Mouse (Mus musculus): ENCODE results near the gene Cnot6l. TPM values are rescaled to one million over a fixed set of nuclear protein-coding genes. Genes with fewer than 3 reads are reported as not detected.

Cnot6l gene
- polyA plus RNA-seq (2014; fragmentation: Nextera tagmentation; extraction: Ambion mirVana) = 9.2 and 12.0 TPM in 2 replicates

DNA sequence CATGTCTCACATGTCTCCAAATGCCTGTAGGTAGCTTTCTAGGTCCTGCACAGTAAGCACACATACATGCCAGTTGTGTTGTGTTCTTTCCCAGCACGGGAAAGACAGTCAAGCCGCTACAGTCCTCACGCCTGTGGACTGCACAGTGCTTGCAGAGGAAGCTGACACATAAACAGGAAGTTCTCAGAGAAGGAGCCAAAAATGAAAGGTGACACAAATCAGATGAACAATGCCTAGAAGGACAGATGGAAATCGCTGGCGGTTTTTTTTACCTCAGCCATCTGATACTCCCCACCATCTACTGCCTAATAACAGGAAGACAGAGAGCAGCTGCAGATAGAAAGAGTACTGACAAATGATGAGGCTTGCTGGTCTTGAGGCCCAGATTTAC lies at the start of gene Cnot6l:
Gene Cnot6l, minus strand, starts transcription at position 151 of the 391 bp plus-strand sequence.
- peak within 1 kb of the TSS; percentile 98 for H3K4me3 ChIP-seq (ENCODE audit: low read depth, low read length)
- ATAC-seq (ENCODE audit: insufficient read depth, low FRiP score, low TSS enrichment) (no peak), DNase-seq (ENCODE audit: low spot score) (no peak)
- no peaks in the 10 kb centered on the region for H3K27me3 ChIP-seq (ENCODE audit: control insufficient read depth, insufficient read depth, low read length)
- peak within 1 kb of the TSS; percentile 78 for H3K4me2 ChIP-seq (ENCODE audit: low read depth)
- peak within 1 kb of the TSS; percentile 96 for H3K9ac ChIP-seq (ENCODE audit: low read length)
- WGBS = 56% methylated on average over 5 of the region's 5 CpGs
- H3K36me3 ChIP-seq (ENCODE audit: control insufficient read depth, insufficient read depth, low read length) = no peaks in the 10 kb centered on the region
- no peaks in the 10 kb centered on the region for H3K9me3 ChIP-seq (ENCODE audit: control insufficient read depth, low read length)
- H3K4me1 ChIP-seq (ENCODE audit: control insufficient read depth, insufficient read depth, low read length) = peaks cover 8% of the 10 kb centered on the region
- no peak within 1 kb of the TSS for H3K27ac ChIP-seq (ENCODE audit: low read depth, low read length)

DNA sequence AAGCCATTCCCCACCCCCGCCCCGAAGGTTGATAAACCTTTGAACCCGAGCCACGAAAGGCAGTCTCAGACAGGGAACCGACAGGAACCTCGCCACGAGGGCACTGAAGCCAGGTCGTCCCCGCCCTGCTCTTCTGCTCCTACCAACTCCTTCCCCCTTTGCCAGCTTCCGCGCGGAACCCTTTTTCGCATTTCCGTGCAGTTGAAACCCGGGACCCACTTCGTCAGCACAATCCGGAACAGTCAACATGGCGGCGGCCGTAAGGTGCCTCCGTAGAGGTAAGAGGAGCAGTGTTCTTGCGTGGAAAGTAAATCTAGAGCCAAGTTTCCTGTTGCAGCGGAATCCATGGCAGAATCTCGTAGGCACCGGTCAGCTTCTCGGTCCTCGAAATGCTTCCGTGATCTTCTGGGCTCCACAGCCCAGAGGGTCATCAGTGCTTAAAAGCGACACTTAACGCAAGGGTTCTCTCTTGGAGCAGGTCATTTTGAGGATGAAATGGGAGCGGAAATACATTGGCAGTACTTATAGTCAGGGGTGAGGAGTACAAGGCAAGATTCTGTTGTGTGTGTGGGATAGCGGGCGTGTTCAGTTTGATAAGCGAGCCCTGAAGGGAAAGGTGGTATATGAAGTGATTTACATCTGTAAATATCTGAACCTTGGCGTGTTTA lies 46.1 kb upstream of the Cnot6l start:
- DNase-seq (ENCODE audit: low spot score) (peak; percentile 93), ATAC-seq (ENCODE audit: insufficient read depth, low FRiP score, low TSS enrichment) (peak; percentile 91)
- Histone ChIP-seq H3K9ac (ENCODE audit: low read length) (peak overlapping the region; percentile 74), H3K4me2 (ENCODE audit: low read depth) (peak overlapping the region; percentile 49), H3K27me3 (ENCODE audit: control insufficient read depth, insufficient read depth, low read length) (no peaks in the 10 kb centered on the region), H3K36me3 (ENCODE audit: control insufficient read depth, insufficient read depth, low read length) (no peaks in the 10 kb centered on the region), H3K27ac (ENCODE audit: low read depth, low read length) (peak overlapping the region; percentile 54), H3K4me1 (ENCODE audit: control insufficient read depth, insufficient read depth, low read length) (peaks cover 10% of the 10 kb centered on the region), H3K9me3 (ENCODE audit: control insufficient read depth, low read length) (no peaks in the 10 kb centered on the region), H3K4me3 (ENCODE audit: low read depth, low read length) (peak overlapping the region; percentile 78)
- WGBS = under 1% methylated on average over 35 of the region's 35 CpGs

GRCm38 (mm10) chr5:96209459-96209858 lies 45.5 kb upstream of the Cnot6l start, which contains the start of gene Mrpl1:
Gene Mrpl1, plus strand, starts transcription at chr5:96209493.
- Histone ChIP-seq H3K27ac (ENCODE audit: low read depth, low read length) (peak within 1 kb of the TSS; percentile 54), H3K9ac (ENCODE audit: low read length) (peak within 1 kb of the TSS; percentile 74), H3K27me3 (ENCODE audit: control insufficient read depth, insufficient read depth, low read length) (no peaks in the 10 kb centered on the region), H3K9me3 (ENCODE audit: control insufficient read depth, low read length) (no peaks in the 10 kb centered on the region), H3K36me3 (ENCODE audit: control insufficient read depth, insufficient read depth, low read length) (no peaks in the 10 kb centered on the region), H3K4me1 (ENCODE audit: control insufficient read depth, insufficient read depth, low read length) (peaks cover 10% of the 10 kb centered on the region), H3K4me2 (ENCODE audit: low read depth) (peak within 1 kb of the TSS; percentile 49), H3K4me3 (ENCODE audit: low read depth, low read length) (peak within 1 kb of the TSS; percentile 78)
- ATAC-seq (ENCODE audit: insufficient read depth, low FRiP score, low TSS enrichment) (peak; percentile 70), DNase-seq (ENCODE audit: low spot score) (no peak)
- WGBS = 4% methylated on average over 17 of the region's 17 CpGs

GRCm38 (mm10) chr5:96208543-96208942 lies 44.6 kb upstream of the Cnot6l start:
- peaks cover 10% of the 10 kb centered on the region for H3K4me1 ChIP-seq (ENCODE audit: control insufficient read depth, insufficient read depth, low read length)
- WGBS = 84% methylated on average over 4 of the region's 4 CpGs
- H3K4me2 ChIP-seq (ENCODE audit: low read depth) = no peak overlapping the region
- H3K27ac ChIP-seq (ENCODE audit: low read depth, low read length) = no peak overlapping the region
- H3K9ac ChIP-seq (ENCODE audit: low read length) = no peak overlapping the region
- no peaks in the 10 kb centered on the region for H3K36me3 ChIP-seq (ENCODE audit: control insufficient read depth, insufficient read depth, low read length)
- no peak for DNase-seq (ENCODE audit: low spot score)
- H3K9me3 ChIP-seq (ENCODE audit: control insufficient read depth, low read length) = no peaks in the 10 kb centered on the region
- H3K27me3 ChIP-seq (ENCODE audit: control insufficient read depth, insufficient read depth, low read length) = no peaks in the 10 kb centered on the region
- no peak overlapping the region for H3K4me3 ChIP-seq (ENCODE audit: low read depth, low read length)
- ATAC-seq (ENCODE audit: insufficient read depth, low FRiP score, low TSS enrichment) = no peak

DNA sequence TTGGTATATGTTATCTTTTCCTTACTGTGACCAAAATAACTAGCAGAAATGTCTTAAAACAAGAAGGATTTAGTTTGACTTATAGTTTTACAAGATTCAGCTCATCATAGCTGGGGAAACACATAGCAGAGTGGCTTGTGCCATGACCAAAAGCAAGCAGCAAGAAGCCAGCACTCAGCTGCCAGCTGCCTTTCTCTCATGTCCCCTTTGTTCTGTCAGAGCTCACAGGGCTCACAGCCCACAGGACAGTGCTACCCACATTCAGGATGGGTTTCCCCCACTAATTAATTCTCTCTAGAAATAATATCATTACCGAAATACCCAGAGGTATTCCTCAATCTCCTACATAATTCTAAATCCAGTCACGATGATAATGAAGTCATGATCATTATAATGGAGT lies 43.6 kb upstream of the Cnot6l start:
- DNase-seq (ENCODE audit: low spot score) (no peak), ATAC-seq (ENCODE audit: insufficient read depth, low FRiP score, low TSS enrichment) (no peak)
- WGBS = 86% methylated on average over 2 of the region's 2 CpGs
- Histone ChIP-seq H3K4me1 (ENCODE audit: control insufficient read depth, insufficient read depth, low read length) (peaks cover 10% of the 10 kb centered on the region), H3K36me3 (ENCODE audit: control insufficient read depth, insufficient read depth, low read length) (no peaks in the 10 kb centered on the region), H3K9ac (ENCODE audit: low read length) (no peak overlapping the region), H3K4me2 (ENCODE audit: low read depth) (no peak overlapping the region), H3K4me3 (ENCODE audit: low read depth, low read length) (no peak overlapping the region), H3K27ac (ENCODE audit: low read depth, low read length) (no peak overlapping the region), H3K9me3 (ENCODE audit: control insufficient read depth, low read length) (no peaks in the 10 kb centered on the region), H3K27me3 (ENCODE audit: control insufficient read depth, insufficient read depth, low read length) (no peaks in the 10 kb centered on the region)

DNA sequence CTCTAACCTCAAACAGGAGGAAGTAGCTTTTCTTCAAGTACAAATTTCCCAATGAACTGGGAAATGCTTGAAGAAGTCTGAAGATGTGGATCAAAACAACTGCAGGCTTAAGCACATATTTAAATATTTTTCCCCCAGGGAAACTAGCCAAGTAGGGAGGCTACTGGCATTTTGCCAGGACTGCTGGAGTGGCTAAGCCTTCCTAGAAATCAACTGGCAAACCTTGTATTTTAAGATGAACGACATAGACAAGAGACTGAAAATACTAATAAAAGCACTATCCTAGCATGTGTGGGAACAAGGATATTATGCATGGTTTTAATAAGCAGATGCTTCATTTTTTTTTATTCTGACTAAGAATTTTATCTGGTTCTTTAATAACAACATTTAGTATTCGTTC lies 42.9 kb upstream of the Cnot6l start:
- Histone ChIP-seq H3K36me3 (ENCODE audit: control insufficient read depth, insufficient read depth, low read length) (no peaks in the 10 kb centered on the region), H3K27ac (ENCODE audit: low read depth, low read length) (no peak overlapping the region), H3K4me1 (ENCODE audit: control insufficient read depth, insufficient read depth, low read length) (peaks cover 10% of the 10 kb centered on the region), H3K4me2 (ENCODE audit: low read depth) (no peak overlapping the region), H3K9me3 (ENCODE audit: control insufficient read depth, low read length) (no peaks in the 10 kb centered on the region), H3K9ac (ENCODE audit: low read length) (no peak overlapping the region), H3K27me3 (ENCODE audit: control insufficient read depth, insufficient read depth, low read length) (no peaks in the 10 kb centered on the region), H3K4me3 (ENCODE audit: low read depth, low read length) (no peak overlapping the region)
- WGBS = 73% methylated on average over 2 of the region's 2 CpGs
- DNase-seq (ENCODE audit: low spot score) = no peak
- ATAC-seq (ENCODE audit: insufficient read depth, low FRiP score, low TSS enrichment) = no peak

DNA sequence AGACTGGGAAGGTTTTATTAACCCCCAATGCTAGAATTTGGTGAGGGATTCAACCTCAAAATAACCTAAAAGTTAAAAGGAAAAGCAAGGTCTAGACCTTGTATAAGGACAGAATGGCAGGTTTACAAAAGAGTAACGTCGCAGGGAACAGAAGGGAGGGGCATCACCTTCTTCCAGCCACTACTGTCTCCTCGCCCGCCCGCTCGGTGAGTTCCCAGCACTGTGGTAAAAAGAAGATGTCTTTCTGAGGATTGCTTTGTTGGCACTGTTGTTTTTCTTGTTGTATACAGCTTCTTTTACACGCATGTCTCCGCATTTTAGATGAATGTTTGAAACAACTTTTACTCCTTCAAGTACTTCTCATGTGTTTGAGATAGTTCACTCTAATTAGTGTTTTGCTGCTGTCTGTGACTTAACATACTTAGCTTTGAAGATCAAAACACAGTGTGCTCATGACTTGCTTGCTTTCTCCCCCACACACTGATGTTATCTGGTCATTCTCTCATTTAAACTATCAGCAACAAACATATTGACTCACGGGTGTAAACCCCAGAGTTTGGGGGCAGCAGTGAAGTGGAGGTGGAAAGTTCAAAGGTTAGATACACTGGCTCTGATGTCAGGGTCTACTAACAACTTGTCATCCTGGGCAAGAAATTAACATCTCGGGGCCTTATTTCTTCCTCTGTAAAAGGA lies 37.6 kb upstream of the Cnot6l start:
- Histone ChIP-seq H3K36me3 (ENCODE audit: control insufficient read depth, insufficient read depth, low read length) (no peaks in the 10 kb centered on the region), H3K27me3 (ENCODE audit: control insufficient read depth, insufficient read depth, low read length) (no peaks in the 10 kb centered on the region), H3K9me3 (ENCODE audit: control insufficient read depth, low read length) (no peaks in the 10 kb centered on the region), H3K9ac (ENCODE audit: low read length) (no peak overlapping the region), H3K4me1 (ENCODE audit: control insufficient read depth, insufficient read depth, low read length) (no peaks in the 10 kb centered on the region), H3K4me3 (ENCODE audit: low read depth, low read length) (no peak overlapping the region), H3K27ac (ENCODE audit: low read depth, low read length) (no peak overlapping the region), H3K4me2 (ENCODE audit: low read depth) (no peak overlapping the region)
- WGBS = 78% methylated on average over 10 of the region's 10 CpGs
- no peak for DNase-seq (ENCODE audit: low spot score)
- ATAC-seq (ENCODE audit: insufficient read depth, low FRiP score, low TSS enrichment) = no peak

- no peak for ATAC-seq (ENCODE audit: insufficient read depth, low FRiP score, low TSS enrichment)
- no peaks in the 10 kb centered on the region for H3K9me3 ChIP-seq (ENCODE audit: control insufficient read depth, low read length)
- no peaks in the 10 kb centered on the region for H3K27me3 ChIP-seq (ENCODE audit: control insufficient read depth, insufficient read depth, low read length)
- no peak overlapping the region for H3K4me2 ChIP-seq (ENCODE audit: low read depth)
- no peak overlapping the region for H3K27ac ChIP-seq (ENCODE audit: low read depth, low read length)
- DNase-seq (ENCODE audit: low spot score) = no peak
- H3K9ac ChIP-seq (ENCODE audit: low read length) = no peak overlapping the region
- 85% methylated on average over 3 of the region's 3 CpGs for WGBS
- no peaks in the 10 kb centered on the region for H3K4me1 ChIP-seq (ENCODE audit: control insufficient read depth, insufficient read depth, low read length)
- no peaks in the 10 kb centered on the region for H3K36me3 ChIP-seq (ENCODE audit: control insufficient read depth, insufficient read depth, low read length)
- H3K4me3 ChIP-seq (ENCODE audit: low read depth, low read length) = no peak overlapping the region
Observed at GRCm38 (mm10) chr5:96200269-96200668, 36.3 kb upstream of the Cnot6l start.

DNA sequence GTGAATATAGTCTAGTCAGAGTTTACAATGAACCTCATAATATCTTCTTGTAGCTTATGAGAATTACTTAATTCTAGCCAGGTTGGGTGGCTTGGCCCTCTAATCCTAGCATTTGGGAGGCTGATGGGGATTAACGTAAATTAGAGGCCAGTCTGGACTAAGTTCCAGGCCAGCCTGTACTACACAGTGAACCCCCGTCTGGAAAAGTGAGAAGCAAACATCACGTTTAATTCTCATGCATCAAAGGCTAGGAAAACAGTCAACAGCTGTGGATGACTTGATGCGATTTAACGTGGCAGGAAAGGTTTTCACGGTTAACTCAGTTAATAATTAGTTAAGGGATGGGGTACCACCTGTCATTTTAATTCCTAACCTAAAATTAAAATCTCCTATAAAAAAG lies 34.3 kb upstream of the Cnot6l start:
- ATAC-seq (ENCODE audit: insufficient read depth, low FRiP score, low TSS enrichment) (no peak), DNase-seq (ENCODE audit: low spot score) (no peak)
- no peak overlapping the region for H3K27ac ChIP-seq (ENCODE audit: low read depth, low read length)
- H3K4me2 ChIP-seq (ENCODE audit: low read depth) = no peak overlapping the region
- H3K9me3 ChIP-seq (ENCODE audit: control insufficient read depth, low read length) = no peaks in the 10 kb centered on the region
- no peaks in the 10 kb centered on the region for H3K27me3 ChIP-seq (ENCODE audit: control insufficient read depth, insufficient read depth, low read length)
- no peak overlapping the region for H3K4me3 ChIP-seq (ENCODE audit: low read depth, low read length)
- no peaks in the 10 kb centered on the region for H3K4me1 ChIP-seq (ENCODE audit: control insufficient read depth, insufficient read depth, low read length)
- no peaks in the 10 kb centered on the region for H3K36me3 ChIP-seq (ENCODE audit: control insufficient read depth, insufficient read depth, low read length)
- WGBS = 75% methylated on average over 6 of the region's 6 CpGs
- H3K9ac ChIP-seq (ENCODE audit: low read length) = no peak overlapping the region
